Mouse (Mus musculus): Measurements from ENCODE around the gene Ctcf. TPM values are rescaled to one million over a fixed set of nuclear protein-coding genes. Genes with fewer than 3 reads are reported as not detected.

Gene Ctcf
- total RNA-seq, 1 experiment, result 65.5 TPM

DNA sequence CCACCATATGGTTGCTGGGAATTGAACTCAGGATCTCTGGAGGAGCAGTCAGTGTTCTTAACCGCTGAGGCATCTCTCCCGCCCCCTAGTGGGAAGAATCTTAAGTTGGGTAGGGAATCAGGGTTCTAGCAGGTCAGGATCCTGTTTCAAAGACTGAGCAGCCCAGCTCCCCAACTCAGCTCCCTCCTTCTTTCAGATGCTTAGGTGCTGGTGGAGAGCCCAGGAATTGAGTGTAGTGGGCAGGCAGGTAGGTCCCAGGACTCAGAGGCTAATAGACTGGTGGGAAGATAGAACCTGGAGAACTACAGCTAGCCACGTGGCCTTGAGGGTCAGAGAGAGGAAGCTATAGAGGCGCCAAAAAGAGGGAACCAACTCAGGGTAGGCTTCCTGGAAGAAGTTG lies 28.7 kb upstream of the Ctcf start:
- Histone ChIP-seq H3K9me3 (ENCODE audit: control insufficient read depth, insufficient read depth, low read depth, low read length) (no peaks in the 10 kb centered on the region), H3K4me1 (ENCODE audit: control insufficient read depth in 2 of 2, insufficient read depth in 2 of 2, low read length in 2 of 2, poor library complexity in 1 of 2) (peaks cover 0 to 15% of the 10 kb centered on the region in 2 experiments; a peak in 2 of 4 replicates), H3K4me3 (ENCODE audit: insufficient read depth in 1 of 2, low read depth in 1 of 2, low read length in 2 of 2, poor library complexity in 1 of 2, severe bottlenecking in 1 of 2) (no peak overlapping the region), H3K9ac (ENCODE audit: insufficient read depth, low read depth, low read length, poor library complexity, severe bottlenecking) (no peak overlapping the region), H3K27ac (ENCODE audit: insufficient read depth, low read depth, low read length, poor library complexity, severe bottlenecking) (no peak overlapping the region), H3K36me3 (ENCODE audit: control insufficient read depth, insufficient read depth, low read length, poor library complexity, severe bottlenecking) (no peaks in the 10 kb centered on the region)
- in situ Hi-C loops (cut with MboI; ENCODE audit: low sequenced_read_pairs in 2 of 2, unreplicated experiment in 2 of 2), result no loop called here
- no peak for TF ChIP-seq ZNF384 (IDR thresholded peaks at IDR 0.05; ENCODE audit: low read depth, low read length)
- DNase-seq (ENCODE audit: low read depth, low spot score), result peak; percentile 83

DNA sequence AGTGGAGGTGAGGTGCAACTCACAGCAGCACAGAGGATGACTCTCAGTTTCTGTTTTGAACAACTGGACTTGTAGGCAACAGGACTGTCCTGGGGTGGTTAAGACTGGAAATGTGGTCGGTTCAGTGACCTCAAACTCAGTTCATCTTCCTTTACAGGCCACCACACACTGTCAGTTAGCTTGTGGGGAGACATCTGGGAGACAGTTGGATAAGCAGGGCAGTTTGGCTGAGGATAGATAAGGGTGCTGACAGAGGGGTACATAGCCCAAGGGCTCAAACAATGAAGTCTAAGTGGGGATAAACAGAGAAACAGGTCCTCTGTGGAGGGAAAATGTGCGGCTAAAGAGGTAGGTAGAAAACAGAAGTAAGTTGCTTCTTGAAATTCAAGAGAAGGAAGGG lies 27.0 kb upstream of the Ctcf start:
- Histone ChIP-seq H3K4me3 (ENCODE audit: insufficient read depth in 1 of 2, low read depth in 1 of 2, low read length in 2 of 2, poor library complexity in 1 of 2, severe bottlenecking in 1 of 2) (no peak overlapping the region), H3K9ac (ENCODE audit: insufficient read depth, low read depth, low read length, poor library complexity, severe bottlenecking) (no peak overlapping the region), H3K9me3 (ENCODE audit: control insufficient read depth, insufficient read depth, low read depth, low read length) (no peaks in the 10 kb centered on the region), H3K36me3 (ENCODE audit: control insufficient read depth, insufficient read depth, low read length, poor library complexity, severe bottlenecking) (no peaks in the 10 kb centered on the region), H3K4me1 (ENCODE audit: control insufficient read depth in 2 of 2, insufficient read depth in 2 of 2, low read length in 2 of 2, poor library complexity in 1 of 2) (peaks cover 0 to 11% of the 10 kb centered on the region in 2 experiments; a peak in 2 of 4 replicates), H3K27ac (ENCODE audit: insufficient read depth, low read depth, low read length, poor library complexity, severe bottlenecking) (no peak overlapping the region)
- no peak for TF ChIP-seq HCFC1 (IDR thresholded peaks at IDR 0.05; ENCODE audit: borderline replicate concordance, insufficient read depth, low read length)
- no peak for TF ChIP-seq ZNF384 (IDR thresholded peaks at IDR 0.05; ENCODE audit: low read depth, low read length)
- no peak for TF ChIP-seq ZC3H11A (IDR thresholded peaks at IDR 0.05; ENCODE audit: borderline replicate concordance, low read depth, low read length)
- TF ChIP-seq MAFK (IDR thresholded peaks at IDR 0.05; ENCODE audit: insufficient read depth, low read depth, low read length), result no peak
- TF ChIP-seq CHD2 (IDR thresholded peaks at IDR 0.05; ENCODE audit: low read depth, low read length), result no peak
- in situ Hi-C loops (cut with MboI; ENCODE audit: low sequenced_read_pairs in 2 of 2, unreplicated experiment in 2 of 2), result no loop called here
- no peak for DNase-seq (ENCODE audit: low read depth, low spot score)

DNA sequence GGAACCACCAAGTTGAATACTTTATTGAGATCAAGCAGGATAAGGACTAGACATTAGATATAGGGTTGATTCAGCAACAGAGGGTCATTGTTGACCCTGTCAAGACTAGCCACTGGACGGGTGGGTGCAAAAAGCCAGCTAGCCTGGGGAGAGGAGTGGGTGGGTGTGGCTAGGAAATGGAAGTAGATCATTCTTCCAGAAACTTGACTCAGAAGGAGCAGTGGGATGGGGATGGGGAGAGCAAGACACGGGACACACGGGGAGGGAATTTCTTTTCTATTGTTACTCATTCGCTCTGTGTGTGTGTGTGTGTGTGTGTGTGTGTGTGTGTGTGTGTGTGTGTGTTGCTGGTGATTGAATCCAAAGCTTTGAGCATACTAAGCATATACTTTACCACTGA lies 26.6 kb upstream of the Ctcf start:
- Histone ChIP-seq H3K27ac (ENCODE audit: insufficient read depth, low read depth, low read length, poor library complexity, severe bottlenecking) (no peak overlapping the region), H3K4me3 (ENCODE audit: insufficient read depth in 1 of 2, low read depth in 1 of 2, low read length in 2 of 2, poor library complexity in 1 of 2, severe bottlenecking in 1 of 2) (no peak overlapping the region), H3K9me3 (ENCODE audit: control insufficient read depth, insufficient read depth, low read depth, low read length) (no peaks in the 10 kb centered on the region), H3K4me1 (ENCODE audit: control insufficient read depth in 2 of 2, insufficient read depth in 2 of 2, low read length in 2 of 2, poor library complexity in 1 of 2) (peaks cover 0 to 10% of the 10 kb centered on the region in 2 experiments; a peak in 2 of 4 replicates), H3K36me3 (ENCODE audit: control insufficient read depth, insufficient read depth, low read length, poor library complexity, severe bottlenecking) (no peaks in the 10 kb centered on the region), H3K9ac (ENCODE audit: insufficient read depth, low read depth, low read length, poor library complexity, severe bottlenecking) (no peak overlapping the region)
- in situ Hi-C loops (cut with MboI; ENCODE audit: low sequenced_read_pairs in 2 of 2, unreplicated experiment in 2 of 2), result no loop called here
- TF ChIP-seq ZNF384 (IDR thresholded peaks at IDR 0.05; ENCODE audit: low read depth, low read length), result no peak
- DNase-seq (ENCODE audit: low read depth, low spot score), result no peak

DNA sequence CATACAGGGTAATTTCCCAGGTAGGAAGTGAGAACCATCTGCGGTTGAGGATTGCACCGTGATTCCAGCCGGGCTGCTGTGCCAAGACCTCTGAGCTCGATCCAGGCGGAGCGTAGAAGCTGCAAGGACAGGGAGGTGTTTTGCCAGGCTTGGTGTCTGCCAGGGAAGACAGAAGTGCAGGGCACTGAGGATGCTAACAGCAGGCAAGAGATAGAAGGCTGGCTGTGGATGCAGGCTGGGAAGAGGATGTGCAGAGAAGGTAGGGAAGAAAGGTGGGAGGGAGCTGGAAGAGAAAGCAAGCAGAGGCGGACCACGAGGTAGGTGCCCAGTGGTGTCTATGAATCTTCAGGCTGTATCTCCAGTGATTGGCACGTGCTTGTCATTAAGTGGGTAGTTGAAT lies 24.5 kb upstream of the Ctcf start:
- Histone ChIP-seq H3K27ac (ENCODE audit: insufficient read depth, low read depth, low read length, poor library complexity, severe bottlenecking) (no peak overlapping the region), H3K9ac (ENCODE audit: insufficient read depth, low read depth, low read length, poor library complexity, severe bottlenecking) (no peak overlapping the region), H3K36me3 (ENCODE audit: control insufficient read depth, insufficient read depth, low read length, poor library complexity, severe bottlenecking) (peaks cover 9% of the 10 kb centered on the region; the same call in 1 of the 2 replicates), H3K4me3 (ENCODE audit: insufficient read depth in 1 of 2, low read depth in 1 of 2, low read length in 2 of 2, poor library complexity in 1 of 2, severe bottlenecking in 1 of 2) (no peak overlapping the region), H3K9me3 (ENCODE audit: control insufficient read depth, insufficient read depth, low read depth, low read length) (no peaks in the 10 kb centered on the region), H3K4me1 (ENCODE audit: control insufficient read depth in 2 of 2, insufficient read depth in 2 of 2, low read length in 2 of 2, poor library complexity in 1 of 2) (peaks cover 0 to 6% of the 10 kb centered on the region in 2 experiments; a peak in 1 of 4 replicates)
- no peak for DNase-seq (ENCODE audit: low read depth, low spot score)
- TF ChIP-seq CHD2 (IDR thresholded peaks at IDR 0.05; ENCODE audit: low read depth, low read length) (no peak), ZC3H11A (IDR thresholded peaks at IDR 0.05; ENCODE audit: borderline replicate concordance, low read depth, low read length) (no peak), MAFK (IDR thresholded peaks at IDR 0.05; ENCODE audit: insufficient read depth, low read depth, low read length) (no peak), ZNF384 (IDR thresholded peaks at IDR 0.05; ENCODE audit: low read depth, low read length) (no peak), HCFC1 (IDR thresholded peaks at IDR 0.05; ENCODE audit: borderline replicate concordance, insufficient read depth, low read length) (no peak)
- in situ Hi-C loops (cut with MboI; ENCODE audit: low sequenced_read_pairs in 2 of 2, unreplicated experiment in 2 of 2), result no loop called here

DNA sequence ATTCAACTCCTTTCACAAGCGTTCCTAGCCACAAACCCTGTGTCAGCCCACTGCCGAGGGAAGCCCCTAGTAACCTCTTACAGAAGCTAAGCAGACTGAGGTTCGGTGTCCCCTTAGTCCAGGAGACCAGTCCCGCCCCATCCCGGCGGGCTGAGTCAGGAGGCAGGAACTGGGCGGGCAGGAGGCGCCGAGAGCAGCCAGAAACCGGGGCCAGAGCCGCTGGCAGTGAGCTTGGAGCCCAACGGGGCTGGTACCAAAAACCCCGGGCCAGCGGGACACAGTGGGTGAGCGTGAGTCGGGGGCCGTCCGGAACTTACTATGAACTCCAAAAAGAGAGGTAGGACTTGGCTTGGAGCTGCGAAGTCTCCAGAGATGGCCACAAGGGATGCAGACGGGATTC lies 23.3 kb upstream of the Ctcf start:
- Histone ChIP-seq H3K4me3 (ENCODE audit: insufficient read depth in 1 of 2, low read depth in 1 of 2, low read length in 2 of 2, poor library complexity in 1 of 2, severe bottlenecking in 1 of 2) (peak overlapping the region; percentile 3 to 26; a peak in 2 of 4 replicates), H3K9me3 (ENCODE audit: control insufficient read depth, insufficient read depth, low read depth, low read length) (no peaks in the 10 kb centered on the region), H3K9ac (ENCODE audit: insufficient read depth, low read depth, low read length, poor library complexity, severe bottlenecking) (0 out of 2 replicates have a peak overlapping the region, but pooled peaks have one; percentile 9), H3K4me1 (ENCODE audit: control insufficient read depth in 2 of 2, insufficient read depth in 2 of 2, low read length in 2 of 2, poor library complexity in 1 of 2) (peaks cover 0 to 3% of the 10 kb centered on the region in 2 experiments; a peak in 1 of 4 replicates), H3K27ac (ENCODE audit: insufficient read depth, low read depth, low read length, poor library complexity, severe bottlenecking) (no peak overlapping the region), H3K36me3 (ENCODE audit: control insufficient read depth, insufficient read depth, low read length, poor library complexity, severe bottlenecking) (peaks cover 20% of the 10 kb centered on the region; the same call in 1 of the 2 replicates)
- in situ Hi-C loops (cut with MboI; ENCODE audit: low sequenced_read_pairs in 2 of 2, unreplicated experiment in 2 of 2), result no loop called here
- no peak for DNase-seq (ENCODE audit: low read depth, low spot score)
- TF ChIP-seq HCFC1 (IDR thresholded peaks at IDR 0.05; ENCODE audit: borderline replicate concordance, insufficient read depth, low read length) (no peak), ZNF384 (IDR thresholded peaks at IDR 0.05; ENCODE audit: low read depth, low read length) (no peak), ZC3H11A (IDR thresholded peaks at IDR 0.05; ENCODE audit: borderline replicate concordance, low read depth, low read length) (no peak), CHD2 (IDR thresholded peaks at IDR 0.05; ENCODE audit: low read depth, low read length) (no peak)

All from ES-E14 (cell line).